Mouse (Mus musculus) midbrain, postnatal 0 days (tissue): ENCODE data around the gene Fxn. TPM values are rescaled to one million over a fixed set of nuclear protein-coding genes. Genes with fewer than 3 reads are reported as not detected.
A peak's percentile ranks its signal among the peaks of the same experiment; 100 is the strongest.

ENCODE experiments used
- ATAC-seq: fragments of 200-750 bp; cut with Nextera tagmentation; 2 replicates; pipeline ENCODE4 v1.8.0; 2017; ENCODE audit warnings: moderate number of reproducible peaks, mild to moderate bottlenecking, moderate TSS enrichment, moderate library complexity; ENCODE audit not compliant: low FRiP score
- DNase-seq: peaks from one replicate; pipeline ENCODE4 v3.0.0-alpha.2; 2015; ENCODE audit warnings: low spot score
- H3K27ac ChIP-seq: fragments of 300-500 bp; sonication (generic); 2 replicates; pipeline ENCODE4 v1.5.1; 2014; ENCODE audit warnings: low read depth, mild to moderate bottlenecking, low read length, mixed read lengths
- H3K27me3 ChIP-seq: fragments of 300-500 bp; sonication (generic); 2 replicates; pipeline ENCODE4 v1.6.1; 2014; ENCODE audit warnings: low read length, control low read depth, mixed read lengths; ENCODE audit not compliant: insufficient read depth
- H3K36me3 ChIP-seq: fragments of 300-500 bp; sonication (generic); 2 replicates; pipeline ENCODE4 v1.6.1; 2014; ENCODE audit warnings: low read length, control low read depth, mixed read lengths; ENCODE audit not compliant: insufficient read depth
- H3K4me1 ChIP-seq: fragments of 300-500 bp; sonication (generic); 2 replicates; pipeline ENCODE4 v1.6.1; 2014; ENCODE audit warnings: mild to moderate bottlenecking, control low read depth, antibody characterized with exemption, low read length, mixed read lengths; ENCODE audit not compliant: insufficient read depth
- H3K4me2 ChIP-seq: fragments of 300-500 bp; sonication (generic); 2 replicates; pipeline ENCODE4 v1.6.1; 2014; ENCODE audit warnings: low read depth, mild to moderate bottlenecking, low read length, mixed read lengths; ENCODE audit not compliant: poor library complexity, severe bottlenecking
- H3K4me3 ChIP-seq: fragments of 300-500 bp; sonication (generic); 2 replicates; pipeline ENCODE4 v1.5.1; 2014; ENCODE audit warnings: low read depth, mild to moderate bottlenecking, low read length, moderate library complexity
- H3K9ac ChIP-seq: fragments of 300-500 bp; sonication (generic); replicated peaks from 2 replicates; pipeline ENCODE4 v1.6.1; 2014; ENCODE audit warnings: mild to moderate bottlenecking, low read length, moderate library complexity, mixed read lengths; ENCODE audit not compliant: poor library complexity, severe bottlenecking
- H3K9me3 ChIP-seq: fragments of 300-500 bp; sonication (generic); 2 replicates; pipeline ENCODE4 v1.6.1; 2016; ENCODE audit warnings: low read length, control low read depth
- CTCF ChIP-seq: IDR thresholded peaks from 2 replicates; pipeline ENCODE4 v1.5.1; 2016; ENCODE audit warnings: antibody characterized with exemption, mild to moderate bottlenecking
- WGBS: fragments of 180-500 bp; shearing (Covaris S2); extraction: QIAGEN DNeasy Blood & Tissue Kit; methylation state at CpG from one replicate; pipeline ENCODE4 v1.1.7; 2014; 5-methylcytosine and 5-hydroxymethylcytosine counted together
- polyA plus RNA-seq: library from polyadenylated mRNA; unstranded; fragments of >200 nt; fragmentation: Nextera tagmentation; extraction: Ambion mirVana; gene quantifications from 2 replicates; pipeline ENCODE4 v1.2.1, GENCODE M21; 2015
- total RNA-seq: library from RNA; depleted of rRNA; stranded (reverse); fragments of >200 nt; gene quantifications from 2 replicates; pipeline ENCODE4 v1.2.3, GENCODE M21; 2014; rRNA removed

The Fxn gene
- total and polyA plus RNA-seq, 2 experiments from 2014 or later = 25.4 to 42.5 TPM

- no peaks in the 10 kb centered on the region for H3K36me3 ChIP-seq
- no peak overlapping the region for H3K4me2 ChIP-seq
- peak; percentile 50 for TF ChIP-seq CTCF
- no peak for ATAC-seq
- H3K4me1 ChIP-seq = no peaks in the 10 kb centered on the region
- WGBS = 57% methylated on average over 2 of the region's 2 CpGs
- no peak overlapping the region for H3K4me3 ChIP-seq
- H3K9ac ChIP-seq = no peak overlapping the region
- no peaks in the 10 kb centered on the region; the same call in 1 of the 2 replicates for H3K27me3 ChIP-seq
- H3K9me3 ChIP-seq = no peaks in the 10 kb centered on the region
- no peak for DNase-seq
- no peak overlapping the region for H3K27ac ChIP-seq
Measured at GRCm38 (mm10) chr19:24218291-24218690, 62.1 kb downstream of the Fxn start.

GRCm38 (mm10) chr19:24217851-24218250 is 62.6 kb downstream of the Fxn start:
- no peak for TF ChIP-seq CTCF
- DNase-seq = no peak
- Histone ChIP-seq H3K9me3 (no peaks in the 10 kb centered on the region), H3K4me3 (no peak overlapping the region), H3K27me3 (no peaks in the 10 kb centered on the region; the same call in 1 of the 2 replicates), H3K9ac (no peak overlapping the region), H3K27ac (no peak overlapping the region), H3K36me3 (no peaks in the 10 kb centered on the region), H3K4me1 (no peaks in the 10 kb centered on the region), H3K4me2 (no peak overlapping the region)
- ATAC-seq = no peak

DNA sequence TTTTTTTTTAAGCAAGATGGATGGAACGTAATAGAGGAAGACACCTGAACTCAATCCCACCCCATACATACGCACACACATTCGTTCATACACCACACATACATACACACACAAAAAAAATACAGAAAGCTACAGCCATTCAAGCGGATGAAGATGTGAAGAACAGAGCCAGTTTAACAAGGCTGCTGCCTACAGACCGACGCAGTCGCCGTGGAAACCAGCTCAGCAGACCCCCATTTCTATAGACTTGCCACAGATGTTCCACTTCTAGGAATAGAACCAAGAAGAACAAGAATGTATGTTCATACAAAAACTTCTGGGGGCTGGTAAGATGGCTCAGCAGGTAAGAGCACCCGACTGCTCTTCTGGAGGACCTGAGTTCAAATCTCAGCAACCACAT is 63.6 kb downstream of the Fxn start:
- ATAC-seq = no peak

DNA sequence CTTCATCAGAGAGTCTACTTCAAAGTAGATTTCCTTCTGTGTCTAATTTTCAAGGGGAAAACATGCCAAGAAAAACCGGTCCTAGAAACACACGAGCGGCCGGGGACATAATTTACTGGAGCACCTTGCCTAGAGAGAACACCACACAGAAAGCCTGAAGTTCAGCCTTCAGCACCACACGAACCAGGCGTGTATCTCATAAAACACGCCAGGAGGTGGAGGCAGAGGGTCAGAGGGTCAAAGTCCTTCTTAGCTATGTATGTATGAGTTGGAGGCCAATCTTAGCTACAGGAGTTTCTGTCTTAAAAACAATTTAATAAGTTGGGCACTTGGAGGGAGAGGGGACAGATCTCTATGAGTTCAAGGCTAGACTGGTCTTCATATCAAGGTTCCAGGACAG is 65.5 kb downstream of the Fxn start:
- Histone ChIP-seq H3K9ac (no peak overlapping the region), H3K27ac (no peak overlapping the region), H3K4me3 (no peak overlapping the region), H3K4me2 (no peak overlapping the region), H3K4me1 (no peaks in the 10 kb centered on the region), H3K36me3 (no peaks in the 10 kb centered on the region), H3K9me3 (no peaks in the 10 kb centered on the region), H3K27me3 (no peaks in the 10 kb centered on the region)
- TF ChIP-seq CTCF = no peak
- ATAC-seq (no peak), DNase-seq (no peak)
- 84% methylated on average over 7 of the region's 7 CpGs for WGBS

More for the DNA sequence above, 63.6 kb downstream of the Fxn start:
- Histone ChIP-seq H3K9ac (no peak overlapping the region), H3K4me2 (no peak overlapping the region), H3K27me3 (no peaks in the 10 kb centered on the region; the same call in 1 of the 2 replicates), H3K4me1 (no peaks in the 10 kb centered on the region), H3K4me3 (no peak overlapping the region), H3K36me3 (no peaks in the 10 kb centered on the region), H3K9me3 (no peaks in the 10 kb centered on the region), H3K27ac (no peak overlapping the region)
- no peak for DNase-seq
- 62% methylated on average over 9 of the region's 9 CpGs for WGBS
- TF ChIP-seq CTCF = no peak

DNA sequence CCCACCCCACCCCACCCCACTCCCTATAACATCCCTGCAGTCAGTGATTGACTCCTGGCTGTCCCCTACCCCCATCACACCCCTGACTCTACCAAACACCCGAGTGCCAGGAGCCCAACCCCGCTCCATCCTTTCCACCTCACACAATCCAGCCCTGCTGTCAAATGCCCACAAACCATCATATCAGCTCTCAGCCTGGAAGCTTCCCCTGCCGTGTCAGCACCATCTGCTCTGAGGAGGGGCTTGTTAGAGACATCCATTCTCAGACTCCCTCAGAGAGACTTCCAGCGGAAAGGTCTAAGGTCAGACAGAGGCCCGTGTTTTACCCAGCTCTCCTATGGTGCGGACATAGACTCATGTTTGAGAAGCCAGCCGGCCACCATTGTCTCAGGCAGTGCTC is 67.1 kb downstream of the Fxn start:
- H3K4me2 ChIP-seq = no peak overlapping the region
- DNase-seq = no peak
- no peak overlapping the region for H3K9ac ChIP-seq
- H3K27ac ChIP-seq = no peak overlapping the region
- H3K9me3 ChIP-seq = no peaks in the 10 kb centered on the region
- 47% methylated on average over 7 of the region's 7 CpGs for WGBS
- no peak for TF ChIP-seq CTCF
- H3K4me1 ChIP-seq = no peaks in the 10 kb centered on the region
- no peak for ATAC-seq
- H3K4me3 ChIP-seq = no peak overlapping the region
- H3K27me3 ChIP-seq = no peaks in the 10 kb centered on the region
- H3K36me3 ChIP-seq = no peaks in the 10 kb centered on the region

DNA sequence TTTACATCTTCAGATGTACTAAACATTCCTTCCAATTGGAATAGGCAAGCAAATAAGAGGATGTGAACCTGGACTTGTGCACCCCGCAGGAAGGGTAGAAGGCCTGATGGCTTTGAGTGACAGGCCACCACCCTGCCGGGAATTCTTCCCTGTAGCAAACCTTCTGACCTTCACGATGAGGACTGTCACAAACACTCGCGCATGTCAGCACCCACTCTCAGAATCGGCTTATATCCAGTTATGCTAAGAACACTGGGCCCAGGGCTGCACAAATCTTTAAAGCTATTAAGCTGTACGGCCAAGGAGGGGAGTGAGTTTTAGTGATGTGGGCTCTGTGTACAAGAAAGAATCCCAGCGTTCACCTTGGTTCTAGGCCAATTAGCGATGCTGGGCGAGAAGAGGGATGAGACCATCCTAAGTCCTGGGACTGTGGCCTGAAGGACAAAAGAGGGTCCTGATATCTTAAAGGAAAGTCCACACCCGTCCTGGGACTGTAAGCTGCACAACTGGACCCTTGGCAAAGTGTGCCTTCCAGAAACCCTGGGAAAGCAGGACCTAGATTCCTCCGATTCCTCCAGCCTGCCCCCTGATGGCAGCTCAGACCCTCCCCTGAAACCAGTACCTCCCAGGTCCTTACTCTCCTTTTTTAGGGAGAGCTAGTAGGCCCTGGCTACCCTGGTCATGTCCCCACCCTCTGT is 67.7 kb downstream of the Fxn start:
- WGBS = 75% methylated on average over 12 of the region's 12 CpGs
- H3K27me3 ChIP-seq = no peaks in the 10 kb centered on the region
- no peak for DNase-seq
- TF ChIP-seq CTCF = peak; percentile 2; the same call in 1 of the 2 replicates
- no peak overlapping the region for H3K27ac ChIP-seq
- H3K9me3 ChIP-seq = no peaks in the 10 kb centered on the region
- no peaks in the 10 kb centered on the region for H3K36me3 ChIP-seq
- no peak for ATAC-seq
- H3K4me3 ChIP-seq = no peak overlapping the region
- no peaks in the 10 kb centered on the region for H3K4me1 ChIP-seq
- no peak overlapping the region for H3K9ac ChIP-seq
- H3K4me2 ChIP-seq = no peak overlapping the region

Other genes with a start within 250 kb of the Fxn start
- 16.3 and 16.9 TPM in 2 replicates for gene Fam189a2, start 249.6 kb downstream of the Fxn start, total RNA-seq
- 2.5 and 3.2 TPM in 2 replicates for gene Fam189a2, start 249.6 kb downstream of the Fxn start, polyA plus RNA-seq
- 18.2 and 18.7 TPM in 2 replicates for gene Tjp2, start 55.6 kb downstream of the Fxn start, total RNA-seq
- gene Tjp2, start 55.6 kb downstream of the Fxn start, polyA plus RNA-seq = 11.0 and 11.2 TPM in 2 replicates
- gene Fam122a, start 196.8 kb upstream of the Fxn start, total RNA-seq = 19.7 and 30.4 TPM in 2 replicates
- 55.2 and 61.4 TPM in 2 replicates for gene Fam122a, start 196.8 kb upstream of the Fxn start, polyA plus RNA-seq